Mouse (Mus musculus) megakaryocyte, embryonic 14.5 days (primary cell): ENCODE results near the gene Il5ra. TPM values are rescaled to one million over a fixed set of nuclear protein-coding genes. Genes with fewer than 3 reads are reported as not detected.
A peak's percentile ranks its signal among the peaks of the same experiment; 100 is the strongest.

Experiments used
- H3K27me3 ChIP-seq: replicated peaks from 2 replicates; pipeline ENCODE3; 2012; ENCODE audit warnings: inconsistent platforms
- H3K36me3 ChIP-seq: replicated peaks from 2 replicates; pipeline ENCODE3; 2012; ENCODE audit warnings: low read length, inconsistent platforms, mixed read lengths
- H3K4me1 ChIP-seq: 2 replicates; pipeline ENCODE4 v1.6.1; 2012; ENCODE audit warnings: inconsistent platforms
- H3K4me3 ChIP-seq: replicated peaks from 2 replicates; pipeline ENCODE3; 2012; ENCODE audit warnings: moderate library complexity, mild to moderate bottlenecking, inconsistent platforms
- H3K9me3 ChIP-seq: 2 replicates; pipeline ENCODE4 v1.6.1; 2012; ENCODE audit warnings: inconsistent platforms
- FLI1 ChIP-seq: IDR thresholded peaks from 2 replicates; pipeline ENCODE4 v1.6.1; 2012; ENCODE audit warnings: low read length, inconsistent platforms, mixed read lengths
- GATA1 ChIP-seq: IDR thresholded peaks from 3 replicates; pipeline ENCODE4 v1.6.1; 2012; ENCODE audit warnings: mixed read lengths, low read length, inconsistent platforms, borderline replicate concordance
- polyA plus RNA-seq: library from polyadenylated mRNA; stranded (reverse); fragments of >175 nt; gene quantifications from 2 replicates; pipeline ENCODE4 v1.2.3, GENCODE M21; 2012; ENCODE audit warnings: low replicate concordance; ENCODE audit not compliant: insufficient read depth

Gene Il5ra
- polyA plus RNA-seq, 1 experiment = not detected

- TF ChIP-seq GATA1 (no peak), FLI1 (no peak)
- Histone ChIP-seq H3K36me3 (no peaks in the 10 kb centered on the region), H3K4me3 (no peak overlapping the region), H3K9me3 (no peaks in the 10 kb centered on the region), H3K27me3 (no peaks in the 10 kb centered on the region), H3K4me1 (no peaks in the 10 kb centered on the region)
Observed at GRCm38 (mm10) chr6:106740244-106740825, 8.5 kb downstream of the Il5ra start.

DNA sequence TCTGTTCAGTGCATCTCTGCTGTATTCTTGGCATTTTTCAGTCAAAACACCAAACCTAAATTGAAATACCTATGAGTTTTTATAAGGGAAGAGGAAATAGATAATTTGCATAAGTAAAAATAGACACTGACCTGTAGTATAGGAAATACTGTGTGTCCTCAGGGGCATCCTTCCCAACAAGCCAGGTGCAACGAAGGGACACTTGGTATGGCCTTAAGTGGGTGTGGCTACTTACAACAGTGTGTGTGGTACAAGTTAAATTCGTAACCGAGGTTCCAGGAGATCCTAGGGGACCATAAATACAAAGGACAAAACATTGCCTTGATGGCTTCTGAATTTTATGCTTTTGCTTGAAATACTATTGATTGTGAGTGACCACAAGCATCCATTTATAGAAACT is 10.6 kb downstream of the Il5ra start:
- no peaks in the 10 kb centered on the region for H3K9me3 ChIP-seq
- H3K36me3 ChIP-seq = no peaks in the 10 kb centered on the region
- H3K4me3 ChIP-seq = no peak overlapping the region
- H3K4me1 ChIP-seq = no peaks in the 10 kb centered on the region
- TF ChIP-seq FLI1 = no peak
- TF ChIP-seq GATA1 = no peak
- no peaks in the 10 kb centered on the region for H3K27me3 ChIP-seq

DNA sequence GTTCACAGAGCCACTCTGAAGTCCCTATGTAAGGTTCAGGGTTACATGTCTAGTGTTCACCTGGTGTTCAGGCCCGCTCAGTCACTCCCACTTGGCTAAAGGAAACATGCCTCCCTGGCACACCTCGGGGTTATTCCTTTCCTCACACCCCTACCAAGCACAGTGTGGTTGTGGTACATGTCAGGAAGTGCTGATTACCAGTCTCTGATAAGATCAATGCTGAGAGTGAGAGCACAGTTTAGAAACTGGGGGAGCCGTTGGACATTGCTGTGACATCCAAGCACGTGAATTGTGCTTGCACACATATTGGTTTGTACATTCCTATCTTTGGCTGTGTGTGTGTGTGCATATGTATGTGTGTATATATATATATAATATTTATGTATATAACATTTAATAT is 16.3 kb downstream of the Il5ra start:
- TF ChIP-seq FLI1 (no peak), GATA1 (no peak)

DNA sequence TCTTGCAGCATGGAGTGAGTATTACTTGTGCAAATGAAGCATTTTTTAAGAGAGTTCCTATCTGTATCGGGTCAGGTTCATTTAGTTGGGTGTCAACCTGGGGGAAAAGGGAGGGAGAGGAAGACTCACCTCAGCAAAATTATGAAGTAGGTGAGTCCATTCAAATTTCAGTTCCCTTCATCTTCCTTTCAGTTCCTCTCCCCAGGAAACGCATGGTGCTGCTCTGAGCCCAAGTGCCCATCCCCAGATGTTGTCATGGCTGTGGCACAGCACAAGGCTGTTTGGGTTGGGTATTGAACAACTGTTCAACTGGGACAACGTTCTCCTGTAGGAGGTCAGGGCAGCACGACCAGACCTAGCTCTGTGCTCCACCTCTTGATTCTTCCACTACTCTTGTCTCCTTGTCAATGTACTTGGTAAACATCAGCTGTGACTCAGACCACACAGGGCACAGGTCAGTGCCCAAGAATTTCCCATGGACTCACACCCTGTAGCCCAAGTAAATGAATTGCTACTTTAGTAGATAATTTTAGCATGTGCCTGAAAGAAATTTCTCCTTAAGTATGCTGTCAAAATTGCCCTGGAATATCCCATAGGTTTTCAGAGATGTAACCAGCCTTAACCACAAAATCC is 19.0 kb downstream of the Il5ra start:
- no peaks in the 10 kb centered on the region for H3K36me3 ChIP-seq
- no peak for TF ChIP-seq GATA1
- no peak for TF ChIP-seq FLI1
- H3K9me3 ChIP-seq = no peaks in the 10 kb centered on the region
- H3K4me1 ChIP-seq = peaks cover 8% of the 10 kb centered on the region
- H3K27me3 ChIP-seq = no peaks in the 10 kb centered on the region
- no peak overlapping the region for H3K4me3 ChIP-seq

More for the DNA sequence above, 16.3 kb downstream of the Il5ra start:
- no peaks in the 10 kb centered on the region for H3K36me3 ChIP-seq
- H3K9me3 ChIP-seq = no peaks in the 10 kb centered on the region
- no peaks in the 10 kb centered on the region for H3K4me1 ChIP-seq
- H3K27me3 ChIP-seq = no peaks in the 10 kb centered on the region
- no peak overlapping the region for H3K4me3 ChIP-seq

- Histone ChIP-seq H3K36me3 (no peaks in the 10 kb centered on the region), H3K4me3 (no peak overlapping the region), H3K27me3 (no peaks in the 10 kb centered on the region), H3K4me1 (peaks cover 8% of the 10 kb centered on the region), H3K9me3 (no peaks in the 10 kb centered on the region)
- TF ChIP-seq GATA1 = no peak
- TF ChIP-seq FLI1 = no peak
Observed at GRCm38 (mm10) chr6:106727703-106728102, 21.1 kb downstream of the Il5ra start.

GRCm38 (mm10) chr6:106726078-106726477 is 22.8 kb downstream of the Il5ra start:
- no peaks in the 10 kb centered on the region for H3K9me3 ChIP-seq
- TF ChIP-seq FLI1 (no peak), GATA1 (no peak)
- H3K36me3 ChIP-seq = no peaks in the 10 kb centered on the region
- peaks cover 8% of the 10 kb centered on the region for H3K4me1 ChIP-seq
- no peaks in the 10 kb centered on the region for H3K27me3 ChIP-seq
- peak overlapping the region; percentile 59 for H3K4me3 ChIP-seq

DNA sequence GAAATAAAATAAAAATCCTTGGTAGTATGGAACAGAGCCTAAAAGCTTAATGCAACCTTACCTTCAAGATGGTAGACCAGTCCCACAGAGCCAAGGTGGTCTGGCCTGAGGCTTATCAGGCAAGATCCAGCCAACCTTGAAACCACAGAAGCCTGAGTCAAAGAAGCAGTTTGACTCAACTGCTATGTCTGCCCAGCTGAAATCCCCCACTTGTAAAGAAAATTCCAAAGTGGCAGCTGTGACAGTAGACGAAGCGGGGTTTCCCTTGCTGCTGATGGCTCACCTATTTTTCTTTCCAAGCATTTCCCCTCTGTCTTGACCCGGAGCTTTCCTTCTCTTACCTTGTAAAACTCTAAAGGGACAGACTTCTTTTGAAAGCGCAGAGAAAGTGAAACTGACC is 23.2 kb downstream of the Il5ra start:
- Histone ChIP-seq H3K27me3 (no peaks in the 10 kb centered on the region), H3K4me3 (peak overlapping the region; percentile 59), H3K9me3 (no peaks in the 10 kb centered on the region), H3K36me3 (no peaks in the 10 kb centered on the region), H3K4me1 (peaks cover 8% of the 10 kb centered on the region)
- TF ChIP-seq GATA1 (no peak), FLI1 (no peak)

GRCm38 (mm10) chr6:106705506-106706035 is 43.3 kb downstream of the Il5ra start:
- Histone ChIP-seq H3K9me3 (no peaks in the 10 kb centered on the region), H3K4me1 (no peaks in the 10 kb centered on the region)

DNA sequence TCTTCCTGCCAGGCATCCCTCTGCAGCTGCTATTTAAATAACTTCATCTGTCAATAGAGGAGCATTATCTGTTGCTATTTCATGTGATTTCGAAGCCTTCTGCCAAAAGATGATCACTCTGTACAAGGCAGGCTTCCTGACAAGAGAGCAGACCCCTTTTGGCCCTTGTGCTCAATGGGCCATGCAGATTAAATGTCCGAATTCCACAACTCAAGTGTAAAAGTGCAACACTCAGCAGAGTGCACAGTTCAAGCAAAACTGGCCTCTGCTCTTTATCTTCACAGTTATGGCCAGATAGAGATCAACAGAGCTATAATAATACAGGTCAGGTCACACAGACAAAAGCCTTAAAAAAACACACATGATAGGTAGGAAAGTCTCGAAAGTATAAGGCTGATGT is 46.9 kb downstream of the Il5ra start:
- no peaks in the 10 kb centered on the region for H3K4me1 ChIP-seq
- no peaks in the 10 kb centered on the region for H3K27me3 ChIP-seq
- H3K36me3 ChIP-seq = no peaks in the 10 kb centered on the region
- no peaks in the 10 kb centered on the region for H3K9me3 ChIP-seq
- no peak overlapping the region for H3K4me3 ChIP-seq
- no peak for TF ChIP-seq GATA1
- no peak for TF ChIP-seq FLI1

More at GRCm38 (mm10) chr6:106705506-106706035, 43.3 kb downstream of the Il5ra start:
- TF ChIP-seq FLI1 = no peak
- no peak for TF ChIP-seq GATA1
- Histone ChIP-seq H3K36me3 (no peaks in the 10 kb centered on the region), H3K4me3 (no peak overlapping the region), H3K27me3 (no peaks in the 10 kb centered on the region)

DNA sequence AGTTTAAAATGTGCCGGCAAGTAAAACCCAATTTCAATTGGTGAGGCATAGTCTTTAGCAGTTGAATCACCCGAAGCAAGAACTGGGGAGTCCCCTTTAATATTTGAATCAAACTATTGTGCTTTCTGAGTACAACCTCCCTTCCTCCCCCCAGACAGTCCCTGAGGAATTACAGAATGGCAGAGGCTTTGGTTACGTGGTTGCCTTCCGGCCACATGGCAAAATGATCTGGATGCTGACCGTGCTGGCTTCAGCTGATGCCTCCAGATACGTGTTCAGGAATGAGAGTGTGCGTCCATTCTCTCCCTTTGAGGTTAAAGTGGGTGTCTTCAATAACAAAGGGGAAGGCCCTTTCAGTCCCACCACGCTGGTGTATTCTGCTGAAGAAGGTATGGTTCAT is 73.3 kb downstream of the Il5ra start:
- H3K4me1 ChIP-seq = no peaks in the 10 kb centered on the region
- H3K36me3 ChIP-seq = no peaks in the 10 kb centered on the region
- peaks cover 3% of the 10 kb centered on the region; the same call in 1 of the 2 replicates for H3K9me3 ChIP-seq
- H3K4me3 ChIP-seq = no peak overlapping the region
- no peaks in the 10 kb centered on the region for H3K27me3 ChIP-seq
- TF ChIP-seq FLI1 (no peak), GATA1 (no peak)
